Mouse (Mus musculus): ENCODE measurements at regions not wholly inside any gene's neighbourhood (a gene's known extent, or its start where the extent isn't known, plus 50 kb on each side); places are given as distances from the start of the nearest gene placed in this dataset.

- H3K9me3 ChIP-seq (replicated peaks; ENCODE audit: control insufficient read depth, low read length): no peaks in the 10 kb centered on the region
- no peak overlapping the region for H3K9ac ChIP-seq (ENCODE audit: low read depth, low read length)
- H3K27ac ChIP-seq (ENCODE audit: low read depth, low read length): no peak overlapping the region
- no peak for ATAC-seq (replicated peaks; ENCODE audit: insufficient number of reproducible peaks, low FRiP score, low TSS enrichment)
- no peak overlapping the region for H3K4me3 ChIP-seq (ENCODE audit: low read depth, low read length)
- no peaks in the 10 kb centered on the region for H3K4me1 ChIP-seq (ENCODE audit: control insufficient read depth, insufficient read depth, low read length)
- no peaks in the 10 kb centered on the region for H3K27me3 ChIP-seq (ENCODE audit: control insufficient read depth, insufficient read depth, low read length)
- WGBS (ENCODE audit: insufficient replicate concordance): 73% methylated on average over 1 of the region's 1 CpGs
- no peaks in the 10 kb centered on the region for H3K36me3 ChIP-seq (ENCODE audit: control insufficient read depth, insufficient read depth, low read length)
- no peak overlapping the region for H3K4me2 ChIP-seq
Measured at GRCm38 (mm10) chr7:39942262-39942900, 424.8 kb downstream of the Zfp619 start.

GRCm38 (mm10) chr7:39954110-39954509 is 436.5 kb downstream of the Zfp619 start:
- no peak; the same call in 1 of the 2 replicates for ATAC-seq (replicated peaks; ENCODE audit: insufficient number of reproducible peaks, low FRiP score, low TSS enrichment)
- H3K4me3 ChIP-seq (ENCODE audit: low read depth, low read length): no peak overlapping the region
- no peaks in the 10 kb centered on the region for H3K9me3 ChIP-seq (replicated peaks; ENCODE audit: control insufficient read depth, low read length)
- H3K36me3 ChIP-seq (ENCODE audit: control insufficient read depth, insufficient read depth, low read length): no peaks in the 10 kb centered on the region
- H3K9ac ChIP-seq (ENCODE audit: low read depth, low read length): no peak overlapping the region
- H3K27me3 ChIP-seq (ENCODE audit: control insufficient read depth, insufficient read depth, low read length): no peaks in the 10 kb centered on the region
- H3K4me1 ChIP-seq (ENCODE audit: control insufficient read depth, insufficient read depth, low read length): no peaks in the 10 kb centered on the region
- 19% methylated on average over 7 of the region's 7 CpGs for WGBS (ENCODE audit: insufficient replicate concordance)
- no peak overlapping the region for H3K27ac ChIP-seq (ENCODE audit: low read depth, low read length)
- H3K4me2 ChIP-seq: no peak overlapping the region; the same call in 1 of the 2 replicates

GRCm38 (mm10) chr7:39954931-39955330 is 437.4 kb downstream of the Zfp619 start:
- Histone ChIP-seq H3K4me1 (ENCODE audit: control insufficient read depth, insufficient read depth, low read length) (no peaks in the 10 kb centered on the region), H3K27me3 (ENCODE audit: control insufficient read depth, insufficient read depth, low read length) (no peaks in the 10 kb centered on the region), H3K9me3 (replicated peaks; ENCODE audit: control insufficient read depth, low read length) (no peaks in the 10 kb centered on the region), H3K4me2 (no peak overlapping the region), H3K36me3 (ENCODE audit: control insufficient read depth, insufficient read depth, low read length) (no peaks in the 10 kb centered on the region), H3K4me3 (ENCODE audit: low read depth, low read length) (no peak overlapping the region), H3K9ac (ENCODE audit: low read depth, low read length) (no peak overlapping the region), H3K27ac (ENCODE audit: low read depth, low read length) (no peak overlapping the region)
- ATAC-seq (replicated peaks; ENCODE audit: insufficient number of reproducible peaks, low FRiP score, low TSS enrichment): peak; percentile 52; the same call in 1 of the 2 replicates

- no peak overlapping the region for H3K9ac ChIP-seq (ENCODE audit: low read depth, low read length)
- no peaks in the 10 kb centered on the region for H3K9me3 ChIP-seq (replicated peaks; ENCODE audit: control insufficient read depth, low read length)
- 70% methylated on average over 2 of the region's 2 CpGs for WGBS (ENCODE audit: insufficient replicate concordance)
- no peak overlapping the region for H3K27ac ChIP-seq (ENCODE audit: low read depth, low read length)
- no peak overlapping the region for H3K4me3 ChIP-seq (ENCODE audit: low read depth, low read length)
- no peak for ATAC-seq (replicated peaks; ENCODE audit: insufficient number of reproducible peaks, low FRiP score, low TSS enrichment)
- H3K36me3 ChIP-seq (ENCODE audit: control insufficient read depth, insufficient read depth, low read length): no peaks in the 10 kb centered on the region
- H3K4me2 ChIP-seq: no peak overlapping the region
- H3K27me3 ChIP-seq (ENCODE audit: control insufficient read depth, insufficient read depth, low read length): no peaks in the 10 kb centered on the region
- no peaks in the 10 kb centered on the region for H3K4me1 ChIP-seq (ENCODE audit: control insufficient read depth, insufficient read depth, low read length)
Measured at GRCm38 (mm10) chr7:39978121-39978520, 460.6 kb downstream of the Zfp619 start.

- 74% methylated on average over 4 of the region's 4 CpGs for WGBS (ENCODE audit: insufficient replicate concordance)
- H3K4me3 ChIP-seq (ENCODE audit: low read depth, low read length): no peak overlapping the region
Measured at GRCm38 (mm10) chr7:39981647-39982046, 464.1 kb downstream of the Zfp619 start.

More at GRCm38 (mm10) chr7:39981647-39982046, 464.1 kb downstream of the Zfp619 start:
- Histone ChIP-seq H3K36me3 (ENCODE audit: control insufficient read depth, insufficient read depth, low read length) (no peaks in the 10 kb centered on the region), H3K27me3 (ENCODE audit: control insufficient read depth, insufficient read depth, low read length) (no peaks in the 10 kb centered on the region), H3K4me2 (no peak overlapping the region), H3K4me1 (ENCODE audit: control insufficient read depth, insufficient read depth, low read length) (no peaks in the 10 kb centered on the region), H3K27ac (ENCODE audit: low read depth, low read length) (no peak overlapping the region), H3K9me3 (replicated peaks; ENCODE audit: control insufficient read depth, low read length) (no peaks in the 10 kb centered on the region), H3K9ac (ENCODE audit: low read depth, low read length) (no peak overlapping the region)
- no peak for ATAC-seq (replicated peaks; ENCODE audit: insufficient number of reproducible peaks, low FRiP score, low TSS enrichment)
